Mouse (Mus musculus): ENCODE data around the gene Sncb. TPM values are rescaled to one million over a fixed set of nuclear protein-coding genes. Genes with fewer than 3 reads are reported as not detected.
A peak's percentile ranks its signal among the peaks of the same experiment; 100 is the strongest.

The Sncb gene
- polyA plus RNA-seq, 1 experiment from 2014 or later: 97.6 TPM

- no peak overlapping the region for H3K9ac ChIP-seq (ENCODE audit: low read depth, low read length)
- H3K9me3 ChIP-seq (replicated peaks; ENCODE audit: control insufficient read depth, low read length, poor library complexity, severe bottlenecking): no peaks in the 10 kb centered on the region
- H3K36me3 ChIP-seq (ENCODE audit: control insufficient read depth, insufficient read depth, low read length): no peaks in the 10 kb centered on the region
- no peak for ATAC-seq
- H3K27me3 ChIP-seq (ENCODE audit: control insufficient read depth, insufficient read depth, low read depth, low read length): peaks cover 17% of the 10 kb centered on the region
- peaks cover 38% of the 10 kb centered on the region for H3K4me1 ChIP-seq (ENCODE audit: control insufficient read depth, insufficient read depth, low read length)
- no peak overlapping the region for H3K27ac ChIP-seq (ENCODE audit: low read length)
- H3K4me3 ChIP-seq (ENCODE audit: low read depth, low read length): no peak overlapping the region
- no peak overlapping the region for H3K4me2 ChIP-seq (ENCODE audit: low read length)
- WGBS: 71% methylated on average over 7 of the region's 7 CpGs
These were observed 5.5 kb downstream of the Sncb start for GRCm38 (mm10) chr13:54760906-54761305.

GRCm38 (mm10) chr13:54760164-54760795 is 6.1 kb downstream of the Sncb start:
- ATAC-seq: no peak
- 75% methylated on average over 8 of the region's 8 CpGs for WGBS
- Histone ChIP-seq H3K4me1 (ENCODE audit: control insufficient read depth, insufficient read depth, low read length) (peaks cover 35% of the 10 kb centered on the region), H3K27me3 (ENCODE audit: control insufficient read depth, insufficient read depth, low read depth, low read length) (peaks cover 14% of the 10 kb centered on the region), H3K4me2 (ENCODE audit: low read length) (no peak overlapping the region), H3K27ac (ENCODE audit: low read length) (no peak overlapping the region), H3K36me3 (ENCODE audit: control insufficient read depth, insufficient read depth, low read length) (no peaks in the 10 kb centered on the region), H3K9ac (ENCODE audit: low read depth, low read length) (no peak overlapping the region), H3K4me3 (ENCODE audit: low read depth, low read length) (no peak overlapping the region), H3K9me3 (replicated peaks; ENCODE audit: control insufficient read depth, low read length, poor library complexity, severe bottlenecking) (no peaks in the 10 kb centered on the region)

GRCm38 (mm10) chr13:54759496-54759895 is 6.9 kb downstream of the Sncb start:
- no peaks in the 10 kb centered on the region for H3K9me3 ChIP-seq (replicated peaks; ENCODE audit: control insufficient read depth, low read length, poor library complexity, severe bottlenecking)
- peak overlapping the region; percentile 70 for H3K4me2 ChIP-seq (ENCODE audit: low read length)
- H3K36me3 ChIP-seq (ENCODE audit: control insufficient read depth, insufficient read depth, low read length): no peaks in the 10 kb centered on the region
- WGBS: 10% methylated on average over 7 of the region's 7 CpGs
- H3K27ac ChIP-seq (ENCODE audit: low read length): no peak overlapping the region
- H3K4me1 ChIP-seq (ENCODE audit: control insufficient read depth, insufficient read depth, low read length): peaks cover 34% of the 10 kb centered on the region
- H3K27me3 ChIP-seq (ENCODE audit: control insufficient read depth, insufficient read depth, low read depth, low read length): peaks cover 14% of the 10 kb centered on the region
- no peak for ATAC-seq
- peak overlapping the region; percentile 65 for H3K9ac ChIP-seq (ENCODE audit: low read depth, low read length)
- H3K4me3 ChIP-seq (ENCODE audit: low read depth, low read length): peak overlapping the region; percentile 42

DNA sequence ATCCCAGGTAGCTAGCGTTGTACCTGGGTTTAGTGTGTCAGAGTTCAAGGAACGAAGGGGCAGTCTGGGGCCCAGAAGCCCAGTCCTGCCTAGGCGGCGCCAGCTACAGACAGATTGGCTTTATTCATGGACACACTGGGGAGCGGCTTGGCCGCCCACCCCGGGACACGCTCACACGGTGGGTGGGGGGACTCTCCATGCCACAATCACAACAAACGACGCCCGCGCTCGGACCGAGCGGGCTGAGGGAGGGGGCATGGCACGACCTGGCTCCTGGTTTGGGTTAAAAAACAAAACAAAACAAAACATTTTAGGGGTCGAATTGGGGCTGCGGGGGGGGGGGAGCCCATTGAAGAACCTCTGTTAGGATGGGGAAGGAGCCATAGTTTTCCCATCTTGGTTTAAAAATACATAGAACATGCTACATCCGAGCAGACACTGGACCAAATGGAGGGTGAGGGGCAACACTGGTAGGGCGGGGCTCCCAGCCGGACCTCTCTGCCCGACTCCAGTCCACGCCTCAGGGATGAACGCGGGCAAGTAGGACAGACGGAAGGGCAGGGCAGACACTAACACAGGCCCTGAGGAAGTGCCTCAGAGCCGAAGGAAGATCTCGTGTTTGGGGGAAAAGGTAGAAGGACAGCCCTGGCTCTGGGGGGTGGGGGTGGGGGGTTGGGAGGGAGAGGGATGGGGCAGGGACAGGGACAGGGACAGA is 7.5 kb downstream of the Sncb start:
- H3K9me3 ChIP-seq (replicated peaks; ENCODE audit: control insufficient read depth, low read length, poor library complexity, severe bottlenecking): no peaks in the 10 kb centered on the region
- peaks cover 33% of the 10 kb centered on the region for H3K4me1 ChIP-seq (ENCODE audit: control insufficient read depth, insufficient read depth, low read length)
- no peak; the same call in none of the 2 replicates for ATAC-seq
- peaks cover 11% of the 10 kb centered on the region for H3K27me3 ChIP-seq (ENCODE audit: control insufficient read depth, insufficient read depth, low read depth, low read length)
- H3K36me3 ChIP-seq (ENCODE audit: control insufficient read depth, insufficient read depth, low read length): no peaks in the 10 kb centered on the region
- H3K9ac ChIP-seq (ENCODE audit: low read depth, low read length): peak overlapping the region; percentile 65
- under 1% methylated on average over 29 of the region's 29 CpGs for WGBS
- H3K27ac ChIP-seq (ENCODE audit: low read length): peak overlapping the region; percentile 91
- H3K4me3 ChIP-seq (ENCODE audit: low read depth, low read length): peak overlapping the region; percentile 42
- H3K4me2 ChIP-seq (ENCODE audit: low read length): peak overlapping the region; percentile 70

DNA sequence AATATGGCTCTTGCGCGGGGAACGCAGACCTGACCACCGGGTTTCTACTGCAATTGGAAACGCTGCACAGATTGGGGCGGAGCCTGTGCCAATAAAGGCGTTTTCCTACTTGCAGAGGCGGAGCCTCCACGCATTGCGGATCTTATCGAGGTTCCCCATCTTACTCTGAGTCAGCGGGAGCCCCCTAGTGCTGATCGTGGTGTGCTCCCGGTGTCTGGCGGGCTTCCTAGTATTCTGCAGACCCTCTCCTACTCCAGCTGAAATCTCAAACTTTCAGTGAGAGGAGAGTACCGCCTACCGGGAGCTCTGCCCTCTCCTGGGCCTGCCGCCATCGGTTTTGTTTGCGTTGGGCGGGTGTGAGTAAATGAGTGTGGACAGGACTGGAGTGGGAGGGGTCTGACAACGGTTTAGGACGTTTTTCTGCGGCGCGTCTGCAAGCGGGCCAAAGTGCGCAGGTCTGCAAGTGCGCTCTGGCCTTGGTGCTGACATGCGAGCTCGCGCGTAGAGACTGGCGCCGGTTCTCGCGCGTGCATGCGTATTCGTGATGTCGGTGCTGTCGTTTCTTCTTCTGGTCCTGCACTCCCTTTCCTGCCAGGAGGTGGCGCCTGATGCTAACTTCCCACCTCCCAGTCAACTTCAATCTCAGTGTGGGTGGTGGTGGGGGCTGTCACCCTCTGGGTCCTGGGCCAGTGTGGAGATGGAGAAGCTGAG is 8.2 kb downstream of the Sncb start:
- under 1% methylated on average over 43 of the region's 43 CpGs for WGBS
- H3K4me1 ChIP-seq (ENCODE audit: control insufficient read depth, insufficient read depth, low read length): peaks cover 33% of the 10 kb centered on the region
- peaks cover 3% of the 10 kb centered on the region for H3K27me3 ChIP-seq (ENCODE audit: control insufficient read depth, insufficient read depth, low read depth, low read length)
- H3K27ac ChIP-seq (ENCODE audit: low read length): peak overlapping the region; percentile 91
- peak overlapping the region; percentile 42 for H3K4me3 ChIP-seq (ENCODE audit: low read depth, low read length)
- peak; percentile 85 for ATAC-seq
- H3K9me3 ChIP-seq (replicated peaks; ENCODE audit: control insufficient read depth, low read length, poor library complexity, severe bottlenecking): no peaks in the 10 kb centered on the region
- H3K36me3 ChIP-seq (ENCODE audit: control insufficient read depth, insufficient read depth, low read length): no peaks in the 10 kb centered on the region
- H3K9ac ChIP-seq (ENCODE audit: low read depth, low read length): peak overlapping the region; percentile 65
- H3K4me2 ChIP-seq (ENCODE audit: low read length): peak overlapping the region; percentile 70

DNA sequence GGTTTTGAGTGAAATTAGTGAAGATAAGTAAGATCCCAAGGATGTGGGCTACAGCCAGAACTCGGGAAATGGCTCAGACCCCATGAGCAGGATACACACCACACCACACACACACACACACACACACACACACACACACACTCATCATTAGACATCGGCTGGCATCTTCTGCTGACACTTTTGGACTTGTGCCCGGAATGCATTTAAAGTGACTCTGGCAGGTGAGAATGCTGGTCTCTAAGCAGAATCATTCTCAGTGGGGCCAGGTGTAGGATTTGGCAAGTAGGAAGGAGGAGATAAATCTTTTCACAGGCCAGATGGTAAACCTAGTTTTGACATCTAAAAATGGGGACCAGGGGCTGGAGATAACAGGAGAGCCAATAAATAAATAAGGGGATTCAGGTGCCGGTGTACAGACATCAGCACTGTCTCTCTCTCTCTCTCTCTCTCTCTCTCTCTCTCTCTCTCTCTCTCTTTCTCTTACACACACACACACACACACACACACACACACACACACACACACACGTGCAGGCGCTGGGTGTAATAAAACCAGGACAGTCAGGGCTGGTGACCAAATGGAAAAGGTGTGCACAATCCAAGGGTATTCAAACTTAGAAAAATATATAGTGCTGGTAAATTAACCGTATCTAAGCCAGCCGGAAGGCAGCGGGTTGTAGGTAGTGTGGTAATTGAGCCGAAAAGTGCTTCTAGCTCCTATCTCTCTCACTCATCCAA is 9.1 kb downstream of the Sncb start:
- H3K9me3 ChIP-seq (replicated peaks; ENCODE audit: control insufficient read depth, low read length, poor library complexity, severe bottlenecking): no peaks in the 10 kb centered on the region
- 27% methylated on average over 10 of the region's 10 CpGs for WGBS
- H3K27me3 ChIP-seq (ENCODE audit: control insufficient read depth, insufficient read depth, low read depth, low read length): no peaks in the 10 kb centered on the region
- ATAC-seq: no peak
- peak overlapping the region; percentile 65 for H3K9ac ChIP-seq (ENCODE audit: low read depth, low read length)
- H3K4me1 ChIP-seq (ENCODE audit: control insufficient read depth, insufficient read depth, low read length): peaks cover 37% of the 10 kb centered on the region
- H3K4me2 ChIP-seq (ENCODE audit: low read length): peak overlapping the region; percentile 70
- H3K36me3 ChIP-seq (ENCODE audit: control insufficient read depth, insufficient read depth, low read length): no peaks in the 10 kb centered on the region
- peak overlapping the region; percentile 42 for H3K4me3 ChIP-seq (ENCODE audit: low read depth, low read length)
- H3K27ac ChIP-seq (ENCODE audit: low read length): peak overlapping the region; percentile 91

DNA sequence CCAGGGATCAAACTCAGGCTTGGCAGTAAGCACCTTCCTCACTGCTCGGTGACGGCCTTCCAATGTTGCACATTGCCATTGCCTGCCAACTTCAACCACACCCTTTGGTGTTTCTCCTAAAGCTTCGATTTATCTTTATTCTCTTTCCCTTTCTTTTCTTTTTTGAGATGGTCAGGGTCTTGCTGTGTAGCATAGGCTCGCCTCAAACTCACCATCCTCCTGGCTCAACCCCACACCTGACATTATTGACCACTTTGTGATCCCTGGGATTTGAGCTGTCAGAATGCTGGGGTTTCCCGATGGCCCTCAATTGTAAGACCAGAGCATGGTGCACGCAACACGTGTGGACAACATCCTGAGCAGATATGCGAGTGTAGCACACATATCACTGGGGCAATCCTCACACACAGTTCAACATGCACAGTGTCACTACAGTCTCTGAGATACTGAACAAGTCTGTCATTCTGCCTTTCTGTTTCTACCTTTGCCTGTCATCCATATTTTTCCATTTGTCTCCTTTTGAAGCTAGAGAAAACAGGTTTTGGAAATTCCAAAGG is 10.2 kb downstream of the Sncb start:
- no peak overlapping the region for H3K27ac ChIP-seq (ENCODE audit: low read length)
- H3K9me3 ChIP-seq (replicated peaks; ENCODE audit: control insufficient read depth, low read length, poor library complexity, severe bottlenecking): no peaks in the 10 kb centered on the region
- H3K4me1 ChIP-seq (ENCODE audit: control insufficient read depth, insufficient read depth, low read length): peaks cover 37% of the 10 kb centered on the region
- 91% methylated on average over 8 of the region's 8 CpGs for WGBS
- H3K27me3 ChIP-seq (ENCODE audit: control insufficient read depth, insufficient read depth, low read depth, low read length): 0 out of 2 replicates have a peak, but pooled peaks cover under 1% of the 10 kb centered on the region
- no peak overlapping the region for H3K4me3 ChIP-seq (ENCODE audit: low read depth, low read length)
- no peak overlapping the region for H3K4me2 ChIP-seq (ENCODE audit: low read length)
- no peak for ATAC-seq
- H3K36me3 ChIP-seq (ENCODE audit: control insufficient read depth, insufficient read depth, low read length): no peaks in the 10 kb centered on the region
- H3K9ac ChIP-seq (ENCODE audit: low read depth, low read length): no peak overlapping the region

GRCm38 (mm10) chr13:54755201-54755830 is 11.1 kb downstream of the Sncb start:
- peaks cover 3% of the 10 kb centered on the region; the same call in 1 of the 2 replicates for H3K27me3 ChIP-seq (ENCODE audit: control insufficient read depth, insufficient read depth, low read depth, low read length)
- no peaks in the 10 kb centered on the region for H3K36me3 ChIP-seq (ENCODE audit: control insufficient read depth, insufficient read depth, low read length)
- H3K4me3 ChIP-seq (ENCODE audit: low read depth, low read length): no peak overlapping the region
- peak overlapping the region; percentile 33; the same call in 1 of the 2 replicates for H3K9ac ChIP-seq (ENCODE audit: low read depth, low read length)
- peaks cover 35% of the 10 kb centered on the region for H3K4me1 ChIP-seq (ENCODE audit: control insufficient read depth, insufficient read depth, low read length)
- no peak for ATAC-seq
- WGBS: 15% methylated on average over 9 of the region's 9 CpGs
- H3K9me3 ChIP-seq (replicated peaks; ENCODE audit: control insufficient read depth, low read length, poor library complexity, severe bottlenecking): no peaks in the 10 kb centered on the region
- H3K4me2 ChIP-seq (ENCODE audit: low read length): peak overlapping the region; percentile 27; the same call in 1 of the 2 replicates
- H3K27ac ChIP-seq (ENCODE audit: low read length): peak overlapping the region; percentile 66
